Mouse (Mus musculus) liver, postnatal 0 days (tissue): ENCODE results near the gene Gm17509.

Source experiments
- CTCF ChIP-seq: sonication (generic); IDR thresholded peaks from 2 replicates; pipeline ENCODE4 v1.5.1; 2016; ENCODE audit warnings: antibody characterized with exemption, low read depth
- EP300 ChIP-seq: IDR thresholded peaks from 2 replicates; pipeline ENCODE4 v1.6.1; 2016; ENCODE audit warnings: antibody characterized with exemption, low read depth, mild to moderate bottlenecking

GRCm38 (mm10) chr13:117235530-117236212, 14.8 kb upstream of the Gm17509 start:
- TF ChIP-seq CTCF = no peak
- TF ChIP-seq EP300 = no peak
